Mouse (Mus musculus): ENCODE data around the gene Lce1a1. TPM values are rescaled to one million over a fixed set of nuclear protein-coding genes. Genes with fewer than 3 reads are reported as not detected.
"Not testable (repeated sequence)": the region's sequence is repeated elsewhere in the genome, so short reads cannot be mapped to it uniquely, and the experiment has no call there.

The Lce1a1 gene
- polyA plus RNA-seq (2021) = not detected

DNA sequence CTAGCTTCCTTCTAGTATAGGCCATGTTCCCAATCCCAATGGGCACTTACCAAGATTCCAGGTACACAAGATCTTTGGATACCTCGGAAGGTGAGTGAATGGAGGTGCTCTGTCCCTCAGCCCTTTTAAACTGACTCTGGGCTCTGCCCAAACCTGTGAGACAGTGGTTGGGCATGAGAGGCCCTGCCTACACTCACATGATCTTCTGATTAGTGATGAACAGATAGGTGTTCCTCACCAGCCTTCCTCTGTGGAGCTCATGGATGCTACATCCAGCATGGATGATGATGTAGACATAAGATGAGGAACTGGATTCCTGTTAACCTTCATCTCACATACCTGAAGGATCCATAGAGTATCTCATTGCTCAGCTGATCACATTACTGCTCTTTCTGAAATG, at the start of gene Lce1a1:
Lce1a1 (minus strand) TSS at position 101 of the 400 bp plus-strand sequence.
- CTCF ChIA-PET = interaction anchor here (1.3 kb wide), 1 partner anchor 9 kb away, joined by 3 read pairs; the partner anchor contains the start of gene Lce1b
- POLR2A ChIA-PET = no interaction called here
- no peak for ATAC-seq
- in situ Hi-C loops (cut with MboI; ENCODE audit: low pct_unique_long_range_greater_than_20kb) = no loop called here
- H3K27me3 ChIP-seq = peaks cover 4% of the 10 kb centered on the region
- TF ChIP-seq CTCF (IDR thresholded peaks at IDR 0.05) = no peak
- DNase-seq (ENCODE audit: low read depth, low spot score) = no peak

DNA sequence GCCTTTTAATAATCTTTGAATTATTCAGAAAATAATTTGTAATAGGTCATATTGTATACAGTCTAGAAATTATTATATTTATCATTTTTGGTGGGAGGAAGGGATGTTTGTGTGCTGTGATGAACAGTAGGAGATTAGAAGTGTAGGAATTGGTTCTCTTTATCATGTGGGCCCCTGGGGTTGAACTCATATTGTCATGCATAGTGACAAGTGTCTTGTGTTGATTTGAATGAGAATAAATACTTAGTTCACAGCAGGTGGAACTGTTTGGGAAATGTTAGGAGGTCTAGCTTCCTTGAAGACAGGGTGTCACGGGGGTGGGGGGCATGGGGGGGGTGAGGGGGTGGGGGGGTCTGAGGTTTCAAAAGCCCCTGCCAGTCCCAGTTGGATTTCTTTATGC, 46.5 kb upstream of the Lce1a1 start:
- DNase-seq (ENCODE audit: low read depth, low spot score) = no peak
- no peak for ATAC-seq
- ChIA-PET POLR2A (no interaction called here), CTCF (no interaction called here)
- in situ Hi-C loops (cut with MboI; ENCODE audit: low pct_unique_long_range_greater_than_20kb) = no loop called here
- H3K27me3 ChIP-seq = no peaks in the 10 kb centered on the region
- no peak for TF ChIP-seq CTCF (IDR thresholded peaks at IDR 0.05)

DNA sequence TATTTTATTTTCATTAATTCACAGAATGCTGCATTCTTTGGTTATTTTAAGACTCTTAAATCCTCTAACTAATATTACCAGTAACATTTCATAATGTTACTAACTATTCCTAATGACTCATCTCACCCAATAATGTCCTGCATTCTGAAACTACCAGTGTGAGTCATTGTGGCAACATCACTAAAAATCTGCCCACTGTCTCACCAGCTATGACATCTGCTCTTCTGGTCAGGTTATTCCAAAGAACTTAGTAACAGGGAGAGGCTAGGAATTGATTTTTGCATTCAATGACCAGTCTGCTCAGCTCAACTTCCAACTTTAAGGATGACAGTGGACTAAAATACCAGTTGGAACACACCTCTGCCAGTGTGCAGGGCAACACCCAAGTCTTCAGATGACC, 43.6 kb upstream of the Lce1a1 start:
- CTCF ChIA-PET = no interaction called here

DNA sequence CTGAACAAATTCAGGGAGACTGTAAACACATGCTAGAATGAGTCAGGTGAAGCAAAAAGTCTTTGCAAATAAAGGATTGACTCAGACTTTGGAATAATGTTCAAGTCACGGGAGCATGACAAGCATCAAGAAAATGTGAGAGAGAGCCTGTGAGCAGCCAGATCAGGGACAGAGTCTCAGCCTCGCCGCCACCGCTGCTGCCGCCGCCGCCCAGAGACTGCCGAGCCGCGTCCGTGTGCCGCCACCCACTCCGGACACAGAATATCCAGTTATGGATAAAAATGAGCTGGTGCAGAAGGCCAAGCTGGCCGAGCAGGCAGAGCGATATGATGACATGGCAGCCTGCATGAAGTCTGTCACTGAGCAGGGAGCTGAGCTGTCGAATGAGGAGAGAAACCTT, 41.0 kb upstream of the Lce1a1 start:
- H3K27me3 ChIP-seq; in situ Hi-C loops (cut with MboI; ENCODE audit: low pct_unique_long_range_greater_than_20kb); POLR2A ChIA-PET; DNase-seq (ENCODE audit: low read depth, low spot score); CTCF ChIA-PET; ATAC-seq: not testable (repeated sequence)

More for the DNA sequence above, 43.6 kb upstream of the Lce1a1 start:
- POLR2A ChIA-PET = no interaction called here
- H3K27me3 ChIP-seq = no peaks in the 10 kb centered on the region
- no peak for TF ChIP-seq CTCF (IDR thresholded peaks at IDR 0.05)
- DNase-seq (ENCODE audit: low read depth, low spot score) (no peak), ATAC-seq (peak; percentile 54)
- in situ Hi-C loops (cut with MboI; ENCODE audit: low pct_unique_long_range_greater_than_20kb) = no loop called here

DNA sequence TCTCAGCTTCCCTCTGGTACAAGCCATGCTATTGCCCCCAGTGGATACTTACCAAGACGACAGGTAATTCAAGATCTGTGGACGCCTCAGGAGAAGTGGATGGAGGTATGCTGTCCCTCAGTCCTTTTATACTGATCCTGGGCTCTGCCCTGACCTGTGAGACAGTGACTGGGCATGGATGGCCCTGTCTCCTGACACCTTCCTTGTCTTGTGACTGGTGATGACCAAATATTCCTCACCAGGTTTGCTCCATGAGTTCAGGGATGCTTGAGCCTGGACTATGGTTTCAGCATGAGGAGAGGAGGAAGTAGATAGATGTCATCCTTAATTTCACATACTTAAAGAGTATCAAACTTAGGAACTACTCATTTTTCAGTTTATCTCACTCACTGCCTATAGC, 39.0 kb upstream of the Lce1a1 start, which contains the start of gene Lce1d:
Lce1d (minus strand) TSS at position 101 of the 400 bp plus-strand sequence.
- no peak for TF ChIP-seq CTCF (IDR thresholded peaks at IDR 0.05)
- DNase-seq (ENCODE audit: low read depth, low spot score) = no peak
- in situ Hi-C loops (cut with MboI; ENCODE audit: low pct_unique_long_range_greater_than_20kb) = no loop called here
- CTCF ChIA-PET = no interaction called here
- no peak for ATAC-seq
- POLR2A ChIA-PET = no interaction called here
- H3K27me3 ChIP-seq = no peaks in the 10 kb centered on the region

DNA sequence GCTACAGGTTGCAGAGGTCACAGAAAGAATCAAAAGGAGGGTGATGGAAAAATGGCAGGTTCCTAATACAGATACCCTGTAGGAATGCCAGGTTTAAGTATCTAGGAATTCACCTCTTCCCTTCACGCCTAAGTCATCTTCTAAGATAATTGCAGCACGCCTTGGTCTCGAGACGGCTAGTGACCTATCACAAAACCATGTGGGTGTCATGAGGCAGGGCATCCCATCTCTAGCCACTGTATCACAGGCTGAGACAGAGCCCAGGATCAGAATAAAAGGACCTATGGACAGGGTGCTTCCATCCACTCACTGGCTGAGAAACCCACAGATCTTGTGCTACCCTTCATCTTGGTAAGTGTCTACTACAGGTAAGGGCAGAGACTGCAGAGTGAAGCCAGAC, 30.8 kb upstream of the Lce1a1 start, which contains the start of gene Lce1c:
Lce1c (plus strand) TSS at position 301 of the 400 bp plus-strand sequence.
- CTCF ChIA-PET = interaction anchor here (1.3 kb wide), 1 partner anchor 8 kb away, joined by 3 read pairs; no protein-coding TSS in a partner anchor
- in situ Hi-C loops (cut with MboI; ENCODE audit: low pct_unique_long_range_greater_than_20kb) = no loop called here
- ATAC-seq = no peak
- peaks cover 15% of the 10 kb centered on the region for H3K27me3 ChIP-seq
- TF ChIP-seq CTCF (IDR thresholded peaks at IDR 0.05) = no peak
- DNase-seq (ENCODE audit: low read depth, low spot score) = no peak
- POLR2A ChIA-PET = no interaction called here

DNA sequence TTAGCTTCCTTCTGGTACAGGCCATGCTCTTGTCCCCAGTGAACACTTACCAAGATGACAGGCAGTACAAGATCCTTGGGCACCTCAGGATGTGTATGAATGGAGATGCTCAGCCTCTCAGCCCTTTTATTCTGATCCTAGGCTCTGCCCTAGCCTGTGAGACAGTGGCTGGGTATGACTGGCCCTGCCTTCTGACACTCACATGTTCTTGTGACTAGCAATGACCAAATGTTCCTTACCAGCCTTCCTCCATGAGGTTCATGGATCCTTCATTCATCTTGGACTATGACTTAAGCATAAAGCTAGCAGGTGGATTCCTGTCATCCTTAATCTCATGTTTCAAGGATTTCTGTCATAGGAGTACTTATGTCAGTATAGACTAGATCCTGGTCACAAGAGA, 22.1 kb upstream of the Lce1a1 start, which contains the start of gene Lce1a2:
Lce1a2 (minus strand) TSS at position 101 of the 400 bp plus-strand sequence.
- in situ Hi-C loops (cut with MboI; ENCODE audit: low pct_unique_long_range_greater_than_20kb) = no loop called here
- ChIA-PET CTCF (interaction anchor here (1.0 kb wide), 1 partner anchor 9 kb away, joined by 3 read pairs; the partner anchor contains the start of gene Lce1c), POLR2A (interaction anchor here (0.7 kb wide), 1 partner anchor 276 kb away, joined by 3 read pairs; no protein-coding TSS in a partner anchor)
- no peak for TF ChIP-seq CTCF (IDR thresholded peaks at IDR 0.05)
- DNase-seq (ENCODE audit: low read depth, low spot score) (no peak), ATAC-seq (no peak)
- peaks cover 25% of the 10 kb centered on the region for H3K27me3 ChIP-seq

DNA sequence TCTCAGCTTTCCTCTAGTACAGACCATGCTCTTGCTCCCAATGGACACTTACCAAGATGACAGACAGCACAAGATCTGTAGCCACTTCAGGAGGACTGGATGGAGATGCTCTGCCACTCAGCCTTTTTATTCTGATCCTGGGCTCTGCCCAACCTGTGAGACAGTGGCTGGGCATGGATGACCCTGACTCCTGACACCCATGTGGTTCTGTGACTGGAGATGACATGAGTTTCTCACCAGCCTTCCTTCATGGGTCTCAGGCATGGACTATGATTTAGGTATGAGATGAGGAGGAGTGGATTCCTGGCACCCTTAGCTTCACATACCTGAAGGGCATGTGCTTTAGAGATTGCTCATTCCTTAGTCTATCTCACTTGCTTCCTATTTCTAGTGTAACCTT, 8.7 kb upstream of the Lce1a1 start, which contains the start of gene Lce1b:
Lce1b (minus strand) TSS at position 101 of the 400 bp plus-strand sequence.
- in situ Hi-C loops (cut with MboI; ENCODE audit: low pct_unique_long_range_greater_than_20kb) = no loop called here
- no peaks in the 10 kb centered on the region for H3K27me3 ChIP-seq
- no peak for DNase-seq (ENCODE audit: low read depth, low spot score)
- ChIA-PET POLR2A (no interaction called here), CTCF (interaction anchor here (1.6 kb wide), 2 partner anchors 9 kb away, joined by 3 to 5 read pairs; partner anchors contain the start of gene Lce1a1)
- ATAC-seq = no peak
- no peak for TF ChIP-seq CTCF (IDR thresholded peaks at IDR 0.05)

DNA sequence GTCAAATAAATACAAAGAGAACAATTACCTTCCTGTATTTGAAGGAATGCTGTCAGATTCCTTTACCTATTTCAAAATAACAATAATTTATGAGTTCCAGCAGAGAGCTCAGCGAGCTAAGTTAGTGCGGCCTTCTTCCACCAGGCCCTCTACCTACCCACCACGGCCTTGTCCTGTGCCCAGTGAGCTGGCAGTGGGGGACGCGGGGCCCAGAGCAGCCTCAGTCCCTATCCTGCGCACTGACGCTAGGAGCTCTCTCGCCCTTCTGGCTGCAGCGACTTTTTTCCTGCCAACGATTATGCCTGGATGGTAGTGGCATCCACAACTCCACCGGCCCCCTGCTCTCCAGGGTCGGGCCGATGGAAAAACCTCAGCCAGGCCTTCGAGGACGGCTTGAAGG, 8.3 kb downstream of the Lce1a1 start:
- peaks cover 14% of the 10 kb centered on the region for H3K27me3 ChIP-seq
- in situ Hi-C loops (cut with MboI; ENCODE audit: low pct_unique_long_range_greater_than_20kb) = no loop called here
- DNase-seq (ENCODE audit: low read depth, low spot score) (no peak), ATAC-seq (no peak)
- ChIA-PET CTCF (no interaction called here), POLR2A (no interaction called here)
- TF ChIP-seq CTCF (IDR thresholded peaks at IDR 0.05) = no peak

DNA sequence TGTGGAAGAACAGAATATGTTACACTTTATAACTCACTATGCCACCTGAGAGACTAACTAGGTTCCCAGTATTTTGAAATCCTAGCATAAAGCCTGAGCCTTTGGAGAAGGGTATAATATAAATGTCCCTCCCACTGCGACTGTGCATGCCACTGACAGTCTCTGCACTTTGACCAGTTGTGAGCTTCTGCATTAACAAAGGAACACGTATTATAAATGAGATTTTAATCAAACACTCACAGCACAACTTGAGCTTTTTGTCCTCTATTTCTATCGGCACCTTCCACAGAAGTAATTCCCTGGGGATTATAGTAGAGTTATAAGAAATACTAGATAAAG, 9.5 kb downstream of the Lce1a1 start:
- CTCF ChIA-PET = no interaction called here
- H3K27me3 ChIP-seq = peaks cover 17% of the 10 kb centered on the region
- DNase-seq (ENCODE audit: low read depth, low spot score) = no peak
- TF ChIP-seq CTCF (IDR thresholded peaks at IDR 0.05) = no peak
- in situ Hi-C loops (cut with MboI; ENCODE audit: low pct_unique_long_range_greater_than_20kb) = no loop called here
- ATAC-seq = no peak
- POLR2A ChIA-PET = no interaction called here

DNA sequence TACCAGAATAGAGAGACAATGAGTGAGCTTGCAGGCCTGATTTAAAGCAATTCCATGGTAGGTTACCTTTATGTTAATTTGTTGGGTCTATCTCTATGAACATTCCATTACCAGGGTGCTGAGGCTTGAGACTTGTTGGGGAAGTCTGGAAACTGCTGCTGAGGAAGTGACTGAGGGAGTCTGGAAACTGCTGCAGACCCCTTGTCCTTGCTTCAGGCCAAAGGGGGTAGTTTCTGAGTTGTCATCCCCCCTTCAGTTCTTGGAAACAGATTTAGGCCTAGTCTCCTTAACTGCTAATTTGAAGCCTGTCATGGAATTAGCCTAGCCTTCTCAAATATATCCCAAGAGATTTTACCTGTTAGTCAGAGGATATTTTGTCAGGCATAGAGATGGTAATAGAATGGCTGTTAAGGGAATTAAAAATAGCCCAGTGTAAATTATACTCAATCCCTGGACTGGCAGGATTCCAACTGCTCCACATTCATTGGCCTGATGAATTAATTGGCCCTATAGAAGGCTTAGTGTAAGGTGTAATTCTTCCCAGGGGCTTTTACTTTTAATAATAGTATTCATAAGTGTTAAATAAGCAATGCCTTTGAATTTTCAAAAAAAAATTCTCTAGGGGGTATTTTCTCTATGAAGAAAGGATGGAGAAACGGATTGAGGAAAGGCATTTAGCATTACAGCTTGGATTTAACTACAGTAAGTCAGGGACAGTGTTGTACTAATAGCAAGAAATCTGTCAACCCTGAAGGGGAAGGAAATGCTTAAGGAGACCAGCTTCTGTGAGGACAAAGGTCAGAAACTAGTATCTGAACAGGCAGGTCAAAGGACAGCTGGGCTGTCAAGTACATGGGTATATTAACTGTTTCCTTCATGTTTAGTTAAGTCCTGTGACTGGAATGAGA, 10.1 kb downstream of the Lce1a1 start:
- H3K27me3 ChIP-seq = peaks cover 21% of the 10 kb centered on the region
- POLR2A ChIA-PET = no interaction called here
- in situ Hi-C loops (cut with MboI; ENCODE audit: low pct_unique_long_range_greater_than_20kb) = no loop called here
- DNase-seq (ENCODE audit: low read depth, low spot score) = no peak
- CTCF ChIA-PET = no interaction called here
- ATAC-seq = no peak
- no peak for TF ChIP-seq CTCF (IDR thresholded peaks at IDR 0.05)
